Mouse (Mus musculus) gastrocnemius, adult 2 months (tissue): ENCODE measurements around the gene Elf2. TPM values are rescaled to one million over a fixed set of nuclear protein-coding genes. Genes with fewer than 3 reads are reported as not detected.

Experiments used
- DNase-seq: peaks from one replicate; pipeline ENCODE4 v3.0.0; 2022
- H3K27ac ChIP-seq: fragments of 200-600 bp; 2 replicates; pipeline ENCODE4 v1.8.1; 2022; ENCODE audit warnings: mild to moderate bottlenecking
- H3K4me3 ChIP-seq: fragments of 200-600 bp; 2 replicates; pipeline ENCODE4 v1.8.1; 2022; ENCODE audit warnings: mild to moderate bottlenecking, moderate library complexity
- CTCF ChIP-seq: fragments of 200-600 bp; IDR thresholded peaks from 2 replicates; pipeline ENCODE4 v1.8.1; 2022; ENCODE audit warnings: antibody characterized with exemption, mild to moderate bottlenecking, moderate library complexity
- intact Hi-C: fragments of 180-260 bp; cut with DNase I; formaldehyde crosslinking; loops from one replicate; pipeline ENCODE4 v1.15.1; 2025
- long read RNA-seq, 2 experiments: library from polyadenylated mRNA; stranded (forward); transcript quantifications; one replicate each; pipeline ENCODE4 v2.0.0; 2021
- total RNA-seq, 2 experiments: library from RNA; stranded (reverse); gene quantifications; 2 replicates each; pipeline ENCODE4 v1.2.3; 2021

Elf2 gene
- 10 to 100 TPM; 50.7 to 53.2 TPM for total RNA-seq
- long read RNA-seq, experiment 1, full-length matches to known transcripts: 22 of 32 reads
- long read RNA-seq, experiment 1, partial matches to known transcripts: 3 of 32 reads
- long read RNA-seq, experiment 1, other reads (novel, unspliced or antisense): 7 of 32 reads
- long read RNA-seq, experiment 2, full-length matches to known transcripts: 17 of 25 reads
- long read RNA-seq, experiment 2, partial matches to known transcripts: 2 of 25 reads
- long read RNA-seq, experiment 2, other reads (novel, unspliced or antisense): 6 of 25 reads

DNA sequence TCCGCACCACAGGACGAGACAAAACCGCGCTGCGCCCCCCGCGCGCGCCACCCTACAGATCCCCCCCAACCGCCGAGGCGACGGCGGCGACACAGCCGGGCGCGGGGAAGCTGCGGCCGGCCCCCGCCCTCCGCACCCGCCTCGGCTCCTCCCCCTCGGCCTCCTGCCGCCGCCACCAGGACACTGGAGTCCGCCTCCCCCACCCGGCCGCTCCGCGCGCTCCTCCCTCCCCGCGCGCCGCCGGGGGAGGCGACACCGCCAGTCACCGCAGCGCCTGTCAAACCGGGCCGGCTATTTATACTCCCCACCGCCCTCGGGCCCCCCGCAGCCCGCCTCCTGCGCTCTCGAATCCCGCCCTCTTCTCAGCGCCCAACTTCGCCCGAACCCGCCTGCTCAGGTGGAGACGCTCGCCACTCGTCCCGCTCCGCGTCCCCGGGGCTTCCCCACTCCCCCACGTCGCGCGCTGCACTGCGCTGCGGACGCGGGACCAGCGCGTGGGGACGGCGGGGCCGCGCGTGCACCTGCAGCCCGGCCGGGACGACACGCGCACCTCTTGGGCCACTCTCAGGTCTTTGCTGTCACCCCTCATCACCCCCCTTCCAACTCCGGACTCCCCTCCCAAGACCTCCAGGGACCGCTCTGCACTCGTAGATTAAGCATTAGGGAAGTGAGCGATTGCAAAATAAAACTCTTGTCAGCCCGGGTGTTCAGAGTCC lies at the start of gene Elf2:
TSS of gene Elf2 (minus strand) at position 112 of the 716 bp plus-strand sequence.
- Histone ChIP-seq H3K27ac (peak within 1 kb of the TSS; percentile 100), H3K4me3 (peak within 1 kb of the TSS; percentile 98)
- no peak for TF ChIP-seq CTCF
- intact Hi-C loops: no loop called here
- peak; percentile 97 for DNase-seq

DNA sequence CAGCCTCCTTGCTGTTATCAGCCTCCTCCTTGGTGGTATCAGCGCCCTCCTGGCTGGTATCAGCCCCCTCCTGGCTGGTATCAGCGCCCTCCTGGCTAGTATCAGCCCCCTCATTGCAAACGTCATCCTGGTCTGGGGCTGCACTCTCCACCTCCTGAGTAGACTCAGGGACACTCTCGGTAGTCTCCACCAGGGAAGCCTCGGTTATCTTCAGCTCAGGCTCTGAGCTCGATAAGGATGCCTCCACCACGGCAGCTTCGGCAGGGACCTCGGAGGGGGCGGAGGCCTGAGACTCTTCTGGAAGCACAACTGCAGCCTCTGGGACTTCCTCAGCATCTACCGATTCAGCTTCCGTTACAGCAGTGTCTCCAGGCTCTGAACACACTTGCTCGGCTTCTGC lies 48.4 kb upstream of the Elf2 start:
- no peak for TF ChIP-seq CTCF
- no peak overlapping the region for H3K27ac ChIP-seq
- intact Hi-C loops: no loop called here
- no peak for DNase-seq
- no peak overlapping the region for H3K4me3 ChIP-seq

GRCm38 (mm10) chr3:51387868-51388381 lies 47.5 kb upstream of the Elf2 start:
- intact Hi-C loops: no loop called here
- DNase-seq: no peak
- TF ChIP-seq CTCF: no peak
- no peak overlapping the region for H3K27ac ChIP-seq
- H3K4me3 ChIP-seq: no peak overlapping the region

DNA sequence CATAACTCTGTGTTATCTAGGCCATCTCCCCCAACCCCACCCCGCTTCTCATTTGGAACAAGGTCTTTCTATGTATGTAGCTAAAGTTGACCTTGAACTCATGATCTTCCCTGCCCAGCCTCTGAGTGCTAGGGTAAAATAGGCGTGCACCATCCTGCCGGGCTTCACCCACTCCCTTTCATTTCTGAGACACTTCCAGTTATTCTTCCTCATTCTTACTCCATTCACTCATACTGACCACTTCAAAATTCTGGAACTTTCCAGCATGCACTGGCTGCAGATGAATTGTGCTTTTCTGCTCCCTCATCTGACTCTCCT lies 46.6 kb upstream of the Elf2 start:
- DNase-seq: no peak
- H3K4me3 ChIP-seq: no peak overlapping the region
- no peak for TF ChIP-seq CTCF
- H3K27ac ChIP-seq: no peak overlapping the region
- intact Hi-C loops: no loop called here

GRCm38 (mm10) chr3:51386441-51387133 lies 46.1 kb upstream of the Elf2 start:
- intact Hi-C loops: no loop called here
- Histone ChIP-seq H3K27ac (no peak overlapping the region), H3K4me3 (no peak overlapping the region)
- peak; percentile 70 for DNase-seq
- no peak for TF ChIP-seq CTCF

DNA sequence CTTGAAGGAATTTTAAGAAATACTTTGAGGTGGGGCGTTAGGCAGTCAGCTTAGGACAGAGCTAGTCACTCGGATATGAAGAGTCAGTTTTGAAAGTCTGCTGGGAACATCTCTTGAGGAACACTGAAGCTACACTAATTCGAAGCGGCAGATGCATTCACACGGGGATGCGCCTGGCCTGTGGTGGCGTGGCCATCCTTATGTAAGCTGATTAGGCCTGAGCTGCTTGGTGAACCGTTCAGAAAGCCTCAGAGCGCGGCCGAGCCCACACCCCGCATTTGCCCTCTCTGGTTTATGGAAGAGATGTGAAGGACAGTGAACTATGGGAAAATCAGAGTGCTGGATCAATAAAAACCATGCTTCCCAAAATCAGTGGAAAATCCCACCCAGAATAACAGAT lies 42.9 kb upstream of the Elf2 start:
- intact Hi-C loops: no loop called here
- no peak for TF ChIP-seq CTCF
- no peak for DNase-seq
- Histone ChIP-seq H3K27ac (no peak overlapping the region), H3K4me3 (no peak overlapping the region)

- Histone ChIP-seq H3K27ac (no peak overlapping the region), H3K4me3 (no peak overlapping the region)
- no peak for TF ChIP-seq CTCF
- DNase-seq: no peak
- intact Hi-C loops: no loop called here
Measured at GRCm38 (mm10) chr3:51380660-51381014, 40.2 kb upstream of the Elf2 start.

GRCm38 (mm10) chr3:51379786-51380659 lies 39.6 kb upstream of the Elf2 start:
- TF ChIP-seq CTCF: no peak
- Histone ChIP-seq H3K27ac (peak overlapping the region; percentile 9; the same call in 1 of the 2 replicates), H3K4me3 (no peak overlapping the region)
- intact Hi-C loops: no loop called here
- DNase-seq: no peak

DNA sequence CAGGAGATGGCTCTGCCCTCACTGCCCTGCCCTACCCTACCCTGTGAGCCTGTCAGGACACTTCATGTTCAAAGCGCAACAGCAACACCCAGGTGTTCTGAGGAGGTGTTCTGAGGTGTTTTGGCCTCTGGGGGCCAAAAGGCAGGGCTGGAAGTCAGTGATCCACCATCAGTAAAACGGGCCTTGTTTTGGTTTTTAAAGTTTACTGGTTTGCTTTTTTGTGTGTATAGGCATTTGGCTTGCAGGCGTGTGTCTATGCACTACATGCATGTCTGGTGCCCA lies 38.1 kb upstream of the Elf2 start:
- no peak overlapping the region; the same call in 1 of the 2 replicates for H3K27ac ChIP-seq
- TF ChIP-seq CTCF: no peak
- DNase-seq: no peak
- peak overlapping the region; percentile 67 for H3K4me3 ChIP-seq
- intact Hi-C loops: no loop called here

- peak overlapping the region; percentile 67 for H3K4me3 ChIP-seq
- TF ChIP-seq CTCF: peak; percentile 66
- no peak for DNase-seq
- intact Hi-C loops: no loop called here
- H3K27ac ChIP-seq: peak overlapping the region; percentile 72
Measured at GRCm38 (mm10) chr3:51377878-51378664, 37.6 kb upstream of the Elf2 start.

- H3K4me3 ChIP-seq: no peak overlapping the region
- H3K27ac ChIP-seq: no peak overlapping the region
- peak; percentile 78 for TF ChIP-seq CTCF
- intact Hi-C loops: loop anchor here (2.0 kb wide), 1 partner anchor 33 kb away; the partner anchor contains the start of gene Ndufc1
- peak; percentile 53 for DNase-seq
Measured at GRCm38 (mm10) chr3:51375307-51376265, 35.1 kb upstream of the Elf2 start.
